Mouse (Mus musculus) right cerebral cortex, postnatal 36 days (tissue): Measurements from ENCODE around the gene Arid1b.

Experiments
- DNase-seq, 2 experiments: peaks; one replicate each; pipeline ENCODE4 v3.0.0; 2022; ENCODE audit warnings: low spot score in 2 of 2, mixed read lengths in 1 of 2

Gene Arid1b

GRCm38 (mm10) chr17:5385694-5386093 lies 391.6 kb downstream of the Arid1b start:
- no peak for DNase-seq

- DNase-seq = no peak
Observed at GRCm38 (mm10) chr17:5386885-5387545, 392.9 kb downstream of the Arid1b start.

DNA sequence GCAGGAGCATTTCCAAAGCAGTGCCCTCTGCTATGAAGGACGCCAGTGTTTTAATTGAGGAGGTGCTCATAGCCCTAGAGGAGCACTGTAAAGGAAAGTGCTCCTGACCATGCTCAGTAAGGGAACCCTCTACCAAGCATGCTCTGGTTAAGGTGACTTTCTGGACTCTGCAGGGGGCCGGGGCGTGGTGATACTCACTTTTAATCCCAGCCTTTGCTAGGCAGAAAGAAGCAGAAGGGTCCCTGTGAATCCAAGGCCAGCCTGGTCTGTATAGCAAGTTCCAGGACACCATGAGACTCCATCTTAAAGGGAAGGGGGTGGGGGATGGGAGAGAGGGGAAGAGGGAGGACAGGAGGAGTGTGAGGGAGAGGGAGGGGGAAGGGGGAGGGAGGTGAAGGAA lies 394.2 kb downstream of the Arid1b start:
- DNase-seq = no peak

DNA sequence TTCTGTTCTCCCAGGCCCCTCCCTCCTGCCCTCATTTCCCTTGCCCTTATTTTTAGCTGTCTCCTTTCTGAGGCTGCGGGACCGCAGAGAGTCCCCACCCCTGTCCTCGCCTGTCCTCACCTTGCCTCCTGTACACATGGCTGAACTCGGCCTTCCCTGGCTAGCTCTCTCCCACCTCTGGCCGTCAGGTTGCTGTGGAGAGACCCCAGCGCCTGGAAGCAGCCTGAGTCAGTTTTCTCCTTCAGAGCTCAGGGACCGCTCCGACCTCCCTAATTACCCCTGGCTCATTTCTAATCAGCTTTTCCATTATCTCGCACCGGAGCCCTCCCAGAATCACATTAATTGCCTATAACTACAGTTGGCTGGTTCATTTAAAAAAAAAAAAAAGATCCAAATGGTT lies 396.6 kb downstream of the Arid1b start:
- no peak for DNase-seq

DNA sequence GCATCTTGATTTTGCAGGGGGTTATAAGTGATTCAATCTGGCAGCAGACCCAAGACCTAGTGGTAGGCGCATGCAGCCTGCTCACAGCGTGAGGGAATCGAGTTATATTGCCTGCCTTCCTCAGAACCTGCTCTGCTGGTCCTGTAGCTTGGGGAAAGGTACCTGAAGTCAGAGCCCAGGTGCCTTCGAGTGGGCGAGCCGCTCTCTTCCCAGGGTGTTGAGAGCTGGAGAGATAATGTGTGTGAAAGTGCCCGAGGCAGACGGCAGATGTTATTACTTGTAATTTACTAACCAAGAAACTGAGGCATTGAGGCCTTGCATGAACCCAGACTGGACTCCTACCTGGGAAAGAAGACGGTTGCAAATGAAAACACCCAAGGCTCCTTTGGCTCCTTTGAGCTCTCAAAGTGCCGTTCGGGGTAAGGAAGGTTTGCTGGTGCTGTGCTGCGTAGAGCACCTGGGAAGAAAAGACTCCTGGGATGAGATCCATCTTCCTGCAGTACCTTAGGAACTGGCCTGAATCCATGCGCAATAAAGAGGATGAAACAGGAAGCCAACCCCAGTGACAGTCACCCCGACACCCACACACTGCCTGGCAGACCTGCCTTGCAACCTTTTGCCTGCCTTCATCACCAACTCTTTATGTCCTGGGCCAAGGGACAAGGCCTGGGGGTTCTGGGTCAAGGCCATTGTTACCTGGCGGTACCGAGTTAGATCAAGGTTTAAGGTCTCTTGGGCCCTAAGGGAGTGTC lies 401.5 kb downstream of the Arid1b start:
- DNase-seq = no peak

GRCm38 (mm10) chr17:5396213-5396612 lies 402.1 kb downstream of the Arid1b start:
- DNase-seq = no peak
